Mouse (Mus musculus) heart, embryonic 14.5 days (tissue): ENCODE results near the gene Drap1. TPM values are rescaled to one million over a fixed set of nuclear protein-coding genes. Genes with fewer than 3 reads are reported as not detected.
A peak's percentile ranks its signal among the peaks of the same experiment; 100 is the strongest.

Experiments
- ATAC-seq: fragments of 200-750 bp; cut with Nextera tagmentation; 2 replicates; pipeline ENCODE4 v1.8.0; 2017; ENCODE audit warnings: low read depth, moderate TSS enrichment; ENCODE audit not compliant: insufficient number of reproducible peaks, insufficient read depth, low FRiP score
- H3K27ac ChIP-seq, 2 experiments: fragments of 200-500 bp in 1 of 2; fragments of 300-500 bp in 1 of 2; sonication (generic) in 1 of 2; replicated peaks in 1 of 2; 2 replicates each; pipeline ENCODE4 v1.5.1; 2012 to 2014; ENCODE audit warnings: low read depth in 2 of 2, low read length in 2 of 2, control low read depth in 1 of 2, mild to moderate bottlenecking in 1 of 2, mixed read lengths in 1 of 2; ENCODE audit not compliant: control insufficient read depth in 1 of 2, insufficient read depth in 1 of 2
- H3K27me3 ChIP-seq: fragments of 300-500 bp; sonication (generic); 2 replicates; pipeline ENCODE4 v1.6.1; 2014; ENCODE audit warnings: mild to moderate bottlenecking, low read length, control low read depth; ENCODE audit not compliant: control insufficient read depth, insufficient read depth
- H3K36me3 ChIP-seq: fragments of 300-500 bp; sonication (generic); 2 replicates; pipeline ENCODE4 v1.6.1; 2014; ENCODE audit warnings: mild to moderate bottlenecking, control low read depth, low read length, mixed read lengths; ENCODE audit not compliant: control insufficient read depth, insufficient read depth
- H3K4me1 ChIP-seq, 2 experiments: fragments of 200-500 bp in 1 of 2; fragments of 300-500 bp in 1 of 2; sonication (generic) in 1 of 2; 2 replicates each; pipeline ENCODE4 v1.6.1; 2012 to 2014; ENCODE audit warnings: low read length in 2 of 2, control low read depth in 1 of 2, mixed read lengths in 1 of 2; ENCODE audit not compliant: control insufficient read depth in 2 of 2, insufficient read depth in 2 of 2
- H3K4me2 ChIP-seq: fragments of 300-500 bp; sonication (generic); 2 replicates; pipeline ENCODE4 v1.6.1; 2014; ENCODE audit warnings: mild to moderate bottlenecking, low read length
- H3K4me3 ChIP-seq, 2 experiments: fragments of 200-500 bp in 1 of 2; fragments of 300-500 bp in 1 of 2; sonication (generic) in 1 of 2; 2 replicates each; pipeline ENCODE4 v1.5.1; 2012 to 2014; ENCODE audit warnings: low read length in 2 of 2, mild to moderate bottlenecking in 2 of 2, control low read depth in 1 of 2, low read depth in 1 of 2, moderate library complexity in 1 of 2; ENCODE audit not compliant: control insufficient read depth in 1 of 2, insufficient read depth in 1 of 2
- H3K9ac ChIP-seq: fragments of 300-500 bp; sonication (generic); 2 replicates; pipeline ENCODE4 v1.6.1; 2014; ENCODE audit warnings: mild to moderate bottlenecking, low read length
- H3K9me3 ChIP-seq: fragments of 300-500 bp; sonication (generic); 2 replicates; pipeline ENCODE4 v1.6.1; 2016; ENCODE audit warnings: low read length, control low read depth; ENCODE audit not compliant: control insufficient read depth
- WGBS: fragments of 180-500 bp; shearing (Covaris S2); extraction: QIAGEN DNeasy Blood & Tissue Kit; methylation state at CpG from one replicate; pipeline ENCODE4 v1.1.7; 2014; 5-methylcytosine and 5-hydroxymethylcytosine counted together
- polyA plus RNA-seq: library from polyadenylated mRNA; unstranded; fragments of >200 nt; fragmentation: Nextera tagmentation; extraction: Ambion mirVana; gene quantifications from 2 replicates; pipeline ENCODE4 v1.2.1, GENCODE M21; 2014

The Drap1 gene
- polyA plus RNA-seq, 1 experiment from 2014 or later, result 178 TPM

- Histone ChIP-seq H3K36me3 (peaks cover 65% of the 10 kb centered on the region), H3K27ac (peak overlapping the region; percentile 32 to 92; a peak in 1 of 4 replicates), H3K4me3 (peak overlapping the region; percentile 87 to 92), H3K27me3 (no peaks in the 10 kb centered on the region), H3K9me3 (no peaks in the 10 kb centered on the region), H3K4me1 (peaks cover 18 to 21% of the 10 kb centered on the region in 2 experiments), H3K4me2 (peak overlapping the region; percentile 84), H3K9ac (peak overlapping the region; percentile 97)
- WGBS, result 66% methylated on average over 12 of the region's 12 CpGs
- ATAC-seq, result no peak
These were observed 1.2 kb downstream of the Drap1 start for GRCm38 (mm10) chr19:5423561-5423960.

- peak overlapping the region; percentile 84; the same call in 1 of the 2 replicates for H3K4me2 ChIP-seq
- ATAC-seq, result no peak
These were observed 1.8 kb downstream of the Drap1 start for GRCm38 (mm10) chr19:5422895-5423443.

GRCm38 (mm10) chr19:5422267-5422666 is 2.5 kb downstream of the Drap1 start:
- no peak for ATAC-seq
- no peaks in the 10 kb centered on the region for H3K27me3 ChIP-seq
- no peak overlapping the region for H3K4me3 ChIP-seq
- WGBS, result 85% methylated on average over 10 of the region's 10 CpGs
- H3K27ac ChIP-seq, result no peak overlapping the region
- no peak overlapping the region for H3K9ac ChIP-seq
- peaks cover 72% of the 10 kb centered on the region for H3K36me3 ChIP-seq
- no peak overlapping the region for H3K4me2 ChIP-seq
- H3K4me1 ChIP-seq, result peaks cover 18 to 21% of the 10 kb centered on the region in 2 experiments
- no peaks in the 10 kb centered on the region for H3K9me3 ChIP-seq

More at GRCm38 (mm10) chr19:5422895-5423443, 1.8 kb downstream of the Drap1 start:
- no peak overlapping the region for H3K27ac ChIP-seq
- H3K4me3 ChIP-seq, result peak overlapping the region in 1 of 2 experiments; percentile 87; a peak in 1 of 4 replicates
- no peaks in the 10 kb centered on the region for H3K9me3 ChIP-seq
- H3K4me1 ChIP-seq, result peaks cover 18 to 21% of the 10 kb centered on the region in 2 experiments
- H3K27me3 ChIP-seq, result no peaks in the 10 kb centered on the region
- WGBS, result 89% methylated on average over 9 of the region's 9 CpGs
- H3K9ac ChIP-seq, result peak overlapping the region; percentile 97
- H3K36me3 ChIP-seq, result peaks cover 70% of the 10 kb centered on the region

- H3K9ac ChIP-seq, result no peak overlapping the region
- no peak for ATAC-seq
- 84% methylated on average over 5 of the region's 5 CpGs for WGBS
- H3K27ac ChIP-seq, result no peak overlapping the region
- H3K4me1 ChIP-seq, result peaks cover 18 to 21% of the 10 kb centered on the region in 2 experiments
- no peaks in the 10 kb centered on the region for H3K27me3 ChIP-seq
- H3K4me2 ChIP-seq, result no peak overlapping the region
- peaks cover 69% of the 10 kb centered on the region for H3K36me3 ChIP-seq
- H3K4me3 ChIP-seq, result no peak overlapping the region
- H3K9me3 ChIP-seq, result no peaks in the 10 kb centered on the region
These were observed 3.0 kb downstream of the Drap1 start for GRCm38 (mm10) chr19:5421784-5422183.

- H3K9ac ChIP-seq, result no peak overlapping the region
- H3K27me3 ChIP-seq, result no peaks in the 10 kb centered on the region
- no peaks in the 10 kb centered on the region for H3K9me3 ChIP-seq
- 89% methylated on average over 6 of the region's 6 CpGs for WGBS
- H3K4me2 ChIP-seq, result no peak overlapping the region
- H3K4me1 ChIP-seq, result peaks cover 10 to 12% of the 10 kb centered on the region in 2 experiments
- peaks cover 59% of the 10 kb centered on the region for H3K36me3 ChIP-seq
- no peak for ATAC-seq
- no peak overlapping the region for H3K4me3 ChIP-seq
- H3K27ac ChIP-seq, result no peak overlapping the region
These were observed 4.2 kb downstream of the Drap1 start for GRCm38 (mm10) chr19:5420579-5420978.

GRCm38 (mm10) chr19:5419630-5420029 is 5.1 kb downstream of the Drap1 start:
- no peak overlapping the region for H3K9ac ChIP-seq
- H3K4me1 ChIP-seq, result peaks cover 10 to 12% of the 10 kb centered on the region in 2 experiments
- ATAC-seq, result no peak
- no peak overlapping the region for H3K27ac ChIP-seq
- H3K27me3 ChIP-seq, result no peaks in the 10 kb centered on the region
- WGBS, result 81% methylated on average over 9 of the region's 9 CpGs
- H3K9me3 ChIP-seq, result no peaks in the 10 kb centered on the region
- peaks cover 59% of the 10 kb centered on the region for H3K36me3 ChIP-seq
- no peak overlapping the region for H3K4me2 ChIP-seq
- H3K4me3 ChIP-seq, result no peak overlapping the region

GRCm38 (mm10) chr19:5418750-5419466 is 5.9 kb downstream of the Drap1 start:
- Histone ChIP-seq H3K4me3 (no peak overlapping the region), H3K36me3 (peaks cover 59% of the 10 kb centered on the region), H3K27ac (no peak overlapping the region), H3K4me2 (no peak overlapping the region), H3K4me1 (peaks cover 11 to 12% of the 10 kb centered on the region in 2 experiments), H3K9me3 (no peaks in the 10 kb centered on the region), H3K9ac (no peak overlapping the region), H3K27me3 (no peaks in the 10 kb centered on the region)
- WGBS, result 90% methylated on average over 8 of the region's 8 CpGs
- ATAC-seq, result no peak
